Mouse (Mus musculus) cerebellum, postnatal 10 days (tissue): ENCODE measurements around the gene Vmn1r228.

Source experiments
- DNase-seq, 2 experiments: peaks; one replicate each; pipeline ENCODE4 v3.0.0; 2021; ENCODE audit warnings: mixed read lengths in 2 of 2

Gene Vmn1r228

GRCm38 (mm10) chr17:20786057-20786456 is at the start of gene Vmn1r228:
Gene Vmn1r228, minus strand, starts transcription at chr17:20786157.
- no peak for DNase-seq

GRCm38 (mm10) chr17:20811255-20811654 is 25.3 kb upstream of the Vmn1r228 start, which contains the start of gene Vmn1r229:
Gene Vmn1r229, plus strand, starts transcription at chr17:20811555.
- no peak for DNase-seq

- DNase-seq: no peak
Measured at GRCm38 (mm10) chr17:20729543-20729942, 56.4 kb downstream of the Vmn1r228 start, which contains the start of gene Vmn1r227. Gene Vmn1r227, plus strand, starts transcription at chr17:20729843.
